Mouse (Mus musculus) T-helper 2 cell (primary cell): ENCODE data around the gene Mecom.
"Not testable (repeated sequence)": the region's sequence is repeated elsewhere in the genome, so short reads cannot be mapped to it uniquely, and the experiment has no call there.

Experiments
- in situ Hi-C: fragments of 300-600 bp; cut with MboI, MseI; formaldehyde crosslinking; loops from one replicate; pipeline ENCODE4 v1.15.1; 2025; ENCODE audit warnings: high pct_unique_total_duplicates

Mecom gene

DNA sequence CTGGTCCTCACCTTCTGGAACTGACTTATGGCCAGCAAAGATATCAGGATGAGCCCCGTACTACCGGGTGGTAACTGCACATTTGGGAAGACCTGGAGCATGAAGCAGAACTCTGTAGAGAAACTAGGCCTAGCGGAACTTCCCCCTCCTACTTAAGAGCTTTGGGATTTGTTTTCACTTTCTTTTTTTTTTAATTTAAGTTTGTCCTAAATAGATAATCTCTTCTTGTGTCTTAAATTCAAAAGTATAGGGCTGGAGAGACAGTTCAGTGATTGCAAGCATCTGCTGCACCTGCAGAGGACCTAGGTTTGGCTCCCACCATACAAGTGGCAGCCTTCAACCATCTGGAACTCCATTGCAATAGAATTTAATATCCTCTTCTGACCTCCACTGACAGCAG lies at the start of gene Mecom:
Gene Mecom (minus strand): TSS at position 101 of the 400 bp plus-strand sequence.
- in situ Hi-C loops, result loop anchor here (25.0 kb wide), 1 partner anchor 1511 kb away; no protein-coding TSS in a partner anchor

DNA sequence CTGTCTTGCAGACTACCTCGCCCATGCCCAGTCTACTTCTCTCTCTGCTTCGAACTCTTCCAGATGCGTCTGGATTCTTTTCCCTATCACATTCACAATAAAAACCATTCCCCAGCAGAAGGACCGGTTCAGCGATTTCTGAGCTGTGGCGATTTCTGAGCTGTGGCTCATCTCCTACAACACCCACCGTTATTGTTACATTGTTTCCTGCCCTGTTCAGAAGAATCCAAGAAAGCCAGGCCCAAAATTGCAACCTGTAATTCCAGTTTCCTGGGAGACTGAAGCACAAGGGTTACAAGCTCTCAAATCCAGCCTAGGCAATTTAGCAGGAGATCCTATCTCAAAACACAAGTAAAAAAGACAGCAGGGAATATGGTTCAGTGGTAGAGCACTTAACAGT lies 49.5 kb upstream of the Mecom start:
- in situ Hi-C loops, result loop anchor here (25.0 kb wide), 1 partner anchor 540 kb away; the partner anchor contains the start of gene Cldn11

DNA sequence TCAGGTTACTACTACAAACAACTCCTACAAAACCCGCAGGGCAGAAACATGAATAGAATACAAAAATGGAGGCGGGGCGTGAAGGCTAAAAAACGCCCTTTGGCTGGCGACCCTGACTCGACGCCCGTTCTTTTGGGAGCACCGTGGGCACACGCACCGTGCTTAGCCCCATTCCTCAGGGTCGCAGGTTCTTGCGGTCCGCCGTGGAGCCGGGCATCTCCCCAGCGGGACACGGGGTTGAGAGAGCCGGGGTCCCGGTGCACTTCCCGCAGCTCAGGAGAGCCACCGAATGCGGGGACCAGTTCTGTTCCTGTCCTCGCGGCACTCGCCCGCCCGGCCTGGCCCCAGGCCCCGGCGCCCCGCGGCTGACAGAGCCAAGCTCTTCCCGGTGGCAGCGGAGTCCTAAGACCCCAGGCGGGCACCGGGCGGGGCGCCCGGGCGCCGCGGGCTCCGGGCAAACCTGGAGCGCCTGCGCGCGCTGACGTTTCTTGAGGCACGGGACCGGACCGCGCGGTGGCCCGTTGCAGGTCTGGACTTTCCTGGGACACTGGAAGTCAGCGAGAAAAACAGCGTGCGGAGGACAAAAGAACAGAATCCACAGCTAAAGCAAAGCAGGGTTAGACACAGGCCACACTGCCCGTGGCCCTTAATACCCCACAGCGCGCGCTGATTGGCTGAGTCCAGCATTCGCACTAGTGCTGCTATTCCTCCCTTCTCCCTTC lies 47.5 kb upstream of the Mecom start:
- in situ Hi-C loops, result loop anchor here (25.0 kb wide), 1 partner anchor 542 kb away; the partner anchor contains the start of gene Cldn11

DNA sequence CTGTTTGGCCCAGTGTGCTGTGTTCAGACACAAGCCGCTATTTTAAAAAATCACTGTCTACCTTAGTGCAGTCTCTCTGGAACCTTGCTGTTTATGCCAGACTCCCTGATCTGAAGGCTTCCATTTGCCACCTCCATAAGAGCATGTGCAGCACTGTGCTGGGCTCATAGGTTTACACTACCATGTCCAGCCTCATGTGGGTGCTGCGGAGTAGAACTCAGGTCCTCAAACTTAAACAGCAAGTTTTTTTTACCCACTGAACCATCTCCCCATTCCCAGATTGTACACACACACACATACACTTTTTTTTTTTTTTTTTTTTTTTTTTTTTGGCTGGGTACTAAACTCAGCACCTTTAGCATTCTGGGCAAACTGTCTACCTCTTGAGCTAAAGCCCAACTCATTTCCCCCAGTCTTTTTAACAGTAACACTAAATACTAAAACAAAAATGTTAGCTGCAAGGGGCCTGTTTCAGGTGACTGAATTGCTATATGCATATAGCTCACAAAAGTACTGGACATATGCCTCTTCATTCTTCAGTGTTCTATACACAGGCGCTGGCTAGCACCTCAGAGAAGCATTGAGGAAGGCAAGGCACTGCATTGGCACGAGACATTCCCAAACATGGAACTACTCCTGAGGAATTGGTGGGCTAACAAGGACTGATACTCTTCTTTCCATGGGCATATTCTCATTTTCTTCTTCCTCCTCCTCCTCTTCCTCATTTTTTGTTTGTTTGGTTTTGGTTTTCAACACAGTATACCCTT lies 46.1 kb upstream of the Mecom start:
- in situ Hi-C loops, result loop anchor here (25.0 kb wide), 1 partner anchor 543 kb away; the partner anchor contains the start of gene Cldn11

DNA sequence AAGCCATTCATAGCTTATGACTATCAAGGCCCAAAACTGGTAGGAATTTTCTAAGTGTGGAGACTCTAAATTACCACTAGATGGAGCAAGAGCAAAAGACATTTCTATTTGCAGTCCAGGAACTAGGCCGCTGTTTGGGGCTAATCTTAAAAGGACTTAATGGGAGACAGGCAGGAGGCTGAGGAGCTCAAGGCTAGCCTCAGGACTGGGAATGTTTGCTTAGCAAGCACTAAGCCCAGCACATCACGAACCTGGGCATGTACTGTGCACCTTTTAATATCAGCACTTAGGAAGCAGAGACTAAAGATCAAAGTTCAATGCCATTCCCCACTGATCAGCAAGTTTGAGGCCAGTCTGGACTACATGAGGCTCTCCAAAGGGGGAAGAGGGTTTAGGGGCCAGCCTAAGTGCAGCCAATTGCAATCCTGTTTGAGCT lies 44.6 kb upstream of the Mecom start:
- in situ Hi-C loops, result loop anchor here (25.0 kb wide), 1 partner anchor 545 kb away; the partner anchor contains the start of gene Cldn11

DNA sequence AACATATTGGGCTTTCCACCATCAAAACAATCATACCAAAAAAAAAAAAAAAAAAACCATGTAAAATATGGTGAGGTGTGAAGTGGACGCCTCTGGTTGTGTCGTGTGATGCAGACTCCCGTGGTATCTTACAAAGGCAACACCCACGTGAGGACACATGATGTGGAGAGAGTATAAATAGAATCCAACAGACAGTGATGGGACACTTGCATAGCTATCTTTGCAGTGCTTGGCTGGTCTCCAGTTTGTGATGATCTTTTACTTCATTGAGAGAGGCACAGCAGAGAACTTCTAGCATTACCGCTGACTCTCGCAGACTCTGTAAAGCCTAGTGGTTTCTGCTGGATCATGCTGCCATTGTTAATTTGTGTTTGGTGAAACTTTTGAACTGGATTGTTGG lies 41.1 kb upstream of the Mecom start:
- in situ Hi-C loops, result loop anchor here (25.0 kb wide), 1 partner anchor 548 kb away; the partner anchor contains the start of gene Cldn11

DNA sequence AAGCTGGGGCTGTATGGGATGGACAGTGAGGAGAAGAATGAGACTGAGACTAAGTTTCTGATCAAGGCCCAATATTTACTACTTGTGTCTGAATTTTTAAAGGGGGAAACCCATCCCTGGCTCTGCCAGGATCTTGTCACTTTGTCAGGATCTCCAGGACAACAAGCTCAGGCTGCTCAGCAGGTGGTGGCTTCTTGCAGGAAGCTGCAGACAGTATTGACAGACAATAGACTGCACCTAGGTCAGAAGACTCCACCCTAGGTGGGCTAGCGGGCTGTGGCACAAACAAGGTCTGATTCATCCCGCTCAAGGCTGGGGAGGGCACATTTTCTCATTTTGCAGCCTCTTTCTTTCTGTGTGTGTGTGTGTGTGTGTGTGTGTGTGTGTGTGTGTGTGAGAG lies 25.7 kb upstream of the Mecom start:
- in situ Hi-C loops, result no loop called here

DNA sequence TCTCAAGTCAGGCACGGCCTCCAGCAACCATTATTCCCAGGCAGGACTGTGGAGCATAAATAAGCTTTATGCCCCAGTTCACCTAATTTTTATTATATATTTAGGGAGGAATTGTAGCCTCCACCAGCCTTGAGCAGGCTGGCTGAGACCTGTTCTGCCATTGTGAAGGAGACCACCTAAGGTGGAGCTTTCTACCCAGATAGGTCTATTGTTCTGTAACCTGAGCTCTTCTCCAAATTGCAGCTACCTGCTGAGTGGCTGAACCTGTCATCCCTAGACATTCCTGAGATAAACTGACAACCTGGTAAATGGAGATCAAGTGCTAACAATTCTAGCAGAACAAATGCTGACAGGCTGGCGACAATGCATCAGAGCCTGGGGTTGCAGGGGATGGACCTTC lies 18.5 kb upstream of the Mecom start:
- in situ Hi-C loops, result not testable (repeated sequence)

DNA sequence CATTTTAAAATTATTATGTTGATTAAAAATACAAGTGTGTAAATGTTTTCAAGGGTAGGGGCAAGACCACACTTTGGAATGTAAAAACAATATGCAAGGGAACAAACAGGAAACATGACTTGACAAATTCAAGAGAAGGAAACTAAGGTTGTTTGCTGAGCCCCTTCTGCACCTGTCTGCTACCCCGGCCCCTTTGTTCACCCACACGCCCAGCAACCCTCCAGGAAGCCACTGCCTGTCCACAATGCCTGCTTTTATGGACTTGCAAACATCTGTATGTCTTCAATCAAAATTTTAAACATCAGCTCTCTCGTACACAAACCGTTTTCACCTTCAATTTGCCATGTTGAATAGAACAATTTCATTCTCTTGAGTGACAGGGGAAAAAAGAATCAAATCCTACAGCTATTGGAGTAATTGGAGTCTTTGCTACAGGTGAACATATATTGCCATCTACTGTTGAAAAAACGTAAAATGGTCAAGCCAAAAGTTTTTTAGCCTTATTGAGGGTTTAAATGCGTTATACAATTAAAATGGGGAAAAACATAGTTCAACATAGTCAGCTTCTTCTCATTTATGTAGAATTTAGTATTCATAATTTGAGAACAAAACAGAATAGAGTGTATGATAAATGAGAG lies 13.0 kb upstream of the Mecom start:
- in situ Hi-C loops, result no loop called here

DNA sequence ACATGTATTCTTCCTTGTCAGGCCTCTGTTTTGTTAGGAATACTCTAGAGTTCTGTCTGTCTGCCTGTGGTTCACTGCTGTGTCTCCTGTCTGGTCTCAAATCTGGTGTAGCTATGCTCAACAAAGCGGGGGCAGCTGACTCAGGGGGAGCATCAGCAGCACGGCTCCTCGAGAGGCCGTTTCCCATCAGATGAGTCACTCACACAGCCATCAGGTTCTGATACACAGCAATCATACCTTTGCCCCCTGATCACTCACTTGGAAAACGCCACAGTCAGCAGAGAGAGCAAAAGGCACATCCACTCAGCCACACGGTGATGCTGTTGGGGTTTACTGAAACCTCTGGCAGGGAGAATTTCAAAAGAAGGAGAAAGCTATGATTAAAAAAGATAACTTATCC lies 5.9 kb upstream of the Mecom start:
- in situ Hi-C loops, result no loop called here

DNA sequence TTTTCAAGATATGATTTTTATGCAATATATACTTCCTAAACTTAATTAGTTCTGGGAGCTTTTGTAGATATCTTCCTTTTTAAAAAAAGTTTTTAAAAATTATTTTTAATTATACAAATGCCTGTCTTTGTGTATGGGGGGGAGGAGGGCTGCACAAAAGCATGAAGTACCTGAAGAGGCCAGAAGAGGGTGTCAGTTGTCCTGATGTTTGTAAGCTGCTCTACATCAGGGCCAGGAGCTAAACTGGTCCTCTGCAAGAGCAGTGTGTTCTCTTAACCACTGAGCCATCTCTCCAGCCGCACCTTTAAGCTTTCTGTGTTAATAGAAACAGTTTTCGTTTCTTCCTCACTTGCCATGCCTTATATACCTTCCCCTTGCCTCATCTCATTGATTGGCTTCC lies 2.4 kb upstream of the Mecom start:
- in situ Hi-C loops, result no loop called here

DNA sequence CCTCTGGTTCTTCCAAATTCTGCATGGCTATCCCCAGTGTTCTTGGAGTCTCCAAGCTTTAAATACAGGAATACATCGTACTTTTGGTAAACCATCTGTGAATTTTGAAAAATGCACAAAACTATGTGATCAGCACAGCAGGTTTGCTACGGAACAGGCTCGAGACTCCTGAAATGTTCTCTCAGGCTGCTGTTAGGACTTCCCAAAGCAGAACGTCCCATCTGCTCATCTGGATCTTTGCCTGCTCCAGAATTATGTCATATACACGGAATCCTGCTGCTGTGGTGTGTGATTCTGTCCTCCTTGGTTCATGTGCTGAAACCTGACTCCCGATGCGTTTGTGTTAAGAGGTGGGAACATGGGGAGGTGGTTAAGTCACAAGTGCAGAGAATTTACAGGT lies 1.1 kb upstream of the Mecom start:
- in situ Hi-C loops, result loop anchor here (25.0 kb wide), 1 partner anchor 1512 kb away; no protein-coding TSS in a partner anchor

DNA sequence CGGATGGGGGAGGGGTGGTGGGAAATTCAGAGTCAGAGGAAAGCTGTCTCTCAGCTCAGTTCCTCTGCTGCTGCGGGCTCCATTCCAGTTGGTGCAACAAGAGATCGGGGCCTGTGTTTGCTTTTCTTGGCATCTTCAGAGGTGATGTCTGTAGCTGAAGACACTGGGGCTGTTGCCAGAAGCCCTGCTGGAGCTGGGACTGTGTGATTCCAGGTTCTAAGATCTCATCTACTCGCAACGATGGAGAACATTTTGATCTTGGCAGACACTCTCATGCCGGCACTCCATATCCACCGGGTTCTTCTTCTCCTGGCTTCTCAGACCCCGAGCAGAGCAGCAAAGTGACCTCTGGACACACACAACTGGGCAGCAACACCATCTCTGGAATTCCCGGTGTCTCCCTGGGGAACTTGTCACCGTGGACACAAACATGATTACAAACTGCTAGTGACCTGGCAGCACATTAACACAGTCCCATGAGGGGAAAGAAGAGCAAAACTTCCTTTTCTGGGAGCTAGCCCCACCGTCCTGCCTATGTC lies 908 bp downstream of the Mecom start:
- in situ Hi-C loops, result loop anchor here (25.0 kb wide), 1 partner anchor 1510 kb away; no protein-coding TSS in a partner anchor

DNA sequence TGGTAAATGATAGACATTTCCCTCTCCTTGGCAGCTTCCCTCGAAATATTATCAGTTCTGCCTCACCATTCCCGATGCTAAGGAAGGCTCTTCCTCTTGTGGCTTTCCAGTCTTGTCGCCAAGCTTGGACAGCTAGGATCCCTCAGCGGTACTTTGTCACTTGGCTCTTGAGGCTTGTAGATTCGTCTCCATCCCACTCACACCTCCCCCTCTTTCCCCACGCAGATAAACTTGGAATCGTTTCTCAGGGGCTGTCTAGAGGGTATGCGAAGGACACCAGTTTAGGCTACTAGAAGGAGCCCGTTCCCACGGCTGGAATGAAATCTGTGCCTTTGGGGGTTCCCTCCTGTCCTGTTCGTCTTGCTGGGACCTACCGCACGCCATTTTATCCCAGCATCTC lies 1.4 kb downstream of the Mecom start:
- in situ Hi-C loops, result loop anchor here (25.0 kb wide), 1 partner anchor 1509 kb away; no protein-coding TSS in a partner anchor

DNA sequence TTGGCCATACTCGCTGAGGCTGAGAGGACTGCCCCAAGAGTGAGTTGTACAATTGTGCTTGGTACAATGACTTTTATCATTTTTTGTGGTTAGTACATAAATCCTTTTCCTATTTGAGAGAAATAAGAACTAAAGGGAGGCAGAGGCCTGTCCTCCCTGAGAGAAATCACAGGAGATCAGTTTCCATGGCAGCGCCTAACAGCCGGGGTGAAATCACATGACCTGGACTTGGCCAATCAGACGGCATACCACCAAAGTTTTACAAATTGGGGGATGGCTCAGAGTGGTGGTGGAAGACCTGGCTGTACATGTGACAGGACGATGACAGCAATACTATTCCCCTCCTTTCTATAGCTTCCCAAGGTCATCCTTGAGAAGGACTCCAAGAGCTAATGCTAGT lies 2.6 kb downstream of the Mecom start:
- in situ Hi-C loops, result loop anchor here (25.0 kb wide), 1 partner anchor 1508 kb away; no protein-coding TSS in a partner anchor

DNA sequence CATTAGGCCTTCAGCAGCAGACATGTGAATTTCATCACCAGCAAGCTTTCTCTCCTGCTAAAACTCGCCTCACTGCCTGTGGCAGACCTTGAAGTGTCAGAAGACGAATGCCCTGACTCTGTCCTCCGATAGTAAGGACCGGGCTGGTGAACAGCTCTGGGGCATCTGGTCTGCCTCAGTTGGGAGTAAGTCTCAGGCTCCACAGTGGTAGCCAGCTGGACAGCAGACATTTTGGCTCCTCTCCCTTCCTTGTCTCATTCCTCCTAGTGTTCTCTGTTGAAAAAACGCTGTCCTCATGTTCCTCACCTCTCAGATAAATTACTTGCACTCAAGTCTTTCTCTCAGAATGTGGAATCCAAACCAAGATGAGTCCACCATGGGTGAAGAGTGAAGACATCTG lies 3.5 kb downstream of the Mecom start:
- in situ Hi-C loops, result loop anchor here (25.0 kb wide), 1 partner anchor 1507 kb away; no protein-coding TSS in a partner anchor

DNA sequence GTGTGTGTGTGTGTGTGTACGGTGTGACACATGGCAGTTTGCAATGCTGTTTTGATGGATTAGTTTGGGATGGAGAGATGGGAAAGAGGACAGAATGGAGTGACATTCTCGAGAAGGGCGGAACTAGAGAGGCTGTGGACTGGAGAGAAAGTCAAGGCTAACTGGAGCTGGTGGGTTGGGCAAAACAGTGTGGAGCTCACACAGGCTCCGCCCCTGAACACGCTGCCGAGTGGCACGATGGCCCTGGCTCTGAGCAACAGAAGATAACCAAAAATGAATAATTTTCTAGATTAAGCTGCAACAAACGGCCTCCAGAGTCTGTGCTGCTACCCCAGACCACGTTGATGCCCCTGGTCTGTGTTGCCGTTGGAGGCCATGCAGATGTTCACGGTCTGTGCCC lies 12.0 kb downstream of the Mecom start:
- in situ Hi-C loops, result loop anchor here (25.0 kb wide), 1 partner anchor 1499 kb away; no protein-coding TSS in a partner anchor

DNA sequence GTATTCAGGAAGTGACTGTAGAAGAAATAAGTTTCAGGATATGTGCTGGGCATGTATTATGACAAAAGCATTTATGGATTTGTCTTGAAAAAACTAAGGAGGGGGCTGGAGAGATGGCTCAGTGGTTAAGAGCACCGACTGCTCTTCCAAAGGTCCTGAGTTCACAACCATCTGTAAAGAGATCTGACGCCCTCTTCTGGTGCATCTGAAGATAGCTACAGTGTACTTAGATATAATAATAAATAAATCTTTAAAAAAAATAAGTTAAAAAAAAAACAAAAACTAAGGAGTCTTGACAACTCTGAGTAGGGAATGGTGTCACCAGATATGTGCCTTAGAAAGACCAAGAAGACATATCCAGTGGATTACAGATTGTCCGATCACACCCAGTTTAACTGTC lies 27.1 kb downstream of the Mecom start:
- in situ Hi-C loops, result not testable (repeated sequence)

DNA sequence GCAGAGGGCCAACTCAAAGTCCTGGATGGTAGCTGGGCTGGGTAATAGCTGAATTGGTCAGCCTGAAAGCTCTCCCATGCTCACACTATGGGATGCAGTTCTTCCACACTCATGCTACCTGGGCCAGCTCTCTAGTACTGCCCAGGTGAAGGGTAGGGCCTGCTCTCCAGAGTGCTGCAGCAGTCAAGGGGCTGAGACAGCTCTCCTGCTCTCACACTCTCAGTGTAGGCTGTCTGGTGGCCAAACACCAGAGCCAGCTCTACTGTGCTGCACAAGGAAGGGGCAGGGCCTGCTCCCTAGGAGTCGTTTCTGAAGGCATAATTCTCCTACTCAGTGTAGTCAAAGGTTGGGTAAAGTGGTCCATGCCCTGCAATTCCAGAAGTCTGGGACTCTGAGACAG lies 28.4 kb downstream of the Mecom start:
- in situ Hi-C loops, result no loop called here

DNA sequence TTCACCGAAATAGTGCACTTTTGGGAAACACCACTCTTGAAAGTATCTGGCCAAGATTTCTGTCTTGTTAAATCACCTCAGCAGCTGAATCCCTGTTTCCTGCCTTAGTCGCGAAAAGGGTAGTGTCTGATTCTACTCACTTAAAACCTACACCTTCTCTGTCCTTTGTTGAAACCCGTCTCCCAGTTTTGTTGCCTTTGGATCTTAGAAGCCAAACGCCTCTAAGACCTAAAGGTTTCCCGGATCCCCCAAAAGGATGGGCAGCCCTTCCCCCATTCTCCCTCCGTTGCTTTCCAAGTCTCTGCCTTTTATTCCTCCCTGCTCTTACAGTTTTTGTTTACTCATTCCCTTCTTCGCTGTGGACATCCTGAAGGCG lies 32.0 kb downstream of the Mecom start:
- in situ Hi-C loops, result no loop called here
